Mouse (Mus musculus) adrenal gland (tissue): ENCODE measurements around the gene Mdm2.

Experiments used
- intact Hi-C: fragments of 180-260 bp; cut with DNase I; formaldehyde crosslinking; loops from one replicate; pipeline ENCODE4 v1.15.1; 2025

Gene Mdm2

DNA sequence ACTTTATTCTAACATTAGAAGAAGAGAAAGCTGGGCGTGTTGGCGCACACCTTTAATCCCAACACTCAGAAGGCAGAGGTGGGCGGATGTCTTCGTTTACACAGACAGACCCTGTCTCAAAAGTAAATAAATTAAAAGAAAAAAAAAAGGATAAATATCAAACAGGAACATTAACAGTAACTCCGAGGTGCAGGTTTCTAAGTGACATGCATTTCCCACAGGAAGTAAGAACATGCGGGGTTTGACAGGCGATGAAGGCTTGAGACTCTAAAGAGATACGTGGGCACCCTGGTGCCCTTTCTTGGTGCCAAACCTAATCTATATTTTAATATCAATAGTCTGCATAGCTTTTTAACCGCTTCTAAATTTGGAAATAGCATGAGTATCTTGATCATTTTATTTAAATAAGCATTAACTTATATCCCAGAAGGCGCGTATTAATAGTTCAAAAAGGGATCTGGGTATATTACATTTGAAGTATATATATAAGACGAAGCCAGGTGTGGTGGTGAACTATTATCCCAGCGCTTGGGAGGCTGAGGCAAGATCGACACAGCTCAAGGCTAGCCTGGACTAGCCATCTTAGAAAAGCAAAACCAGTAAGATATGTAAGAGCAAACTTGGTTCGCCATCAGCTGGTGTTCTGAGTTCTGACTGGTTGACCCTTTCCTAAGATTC, 25.2 kb downstream of the Mdm2 start:
- intact Hi-C loops, result no loop called here

- intact Hi-C loops, result no loop called here
Observed at GRCm38 (mm10) chr10:117684298-117685170, 26.0 kb downstream of the Mdm2 start.

GRCm38 (mm10) chr10:117683734-117684037, 26.9 kb downstream of the Mdm2 start:
- intact Hi-C loops, result no loop called here

- intact Hi-C loops, result no loop called here
Observed at GRCm38 (mm10) chr10:117682858-117683733, 27.5 kb downstream of the Mdm2 start.

GRCm38 (mm10) chr10:117681999-117682857, 28.3 kb downstream of the Mdm2 start:
- intact Hi-C loops, result no loop called here

DNA sequence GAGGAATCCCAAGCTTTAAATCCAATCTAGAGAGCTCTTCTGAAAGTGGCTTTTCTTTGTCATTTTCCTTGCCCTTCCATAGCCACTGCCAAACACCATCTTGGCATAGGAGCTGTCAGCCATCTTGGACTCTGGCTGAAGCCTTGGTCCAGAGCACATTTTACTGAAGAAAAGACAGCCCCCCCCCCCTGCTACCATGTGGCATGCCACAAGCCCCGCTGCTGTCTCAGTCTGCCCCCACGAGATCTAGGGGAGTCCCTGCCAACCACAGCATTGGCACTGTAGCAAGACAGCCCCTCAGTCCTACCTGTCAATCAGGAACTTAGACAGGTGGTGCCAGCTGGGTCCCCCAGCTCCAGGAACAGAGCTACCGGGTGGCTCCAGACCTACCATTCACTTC, 29.0 kb downstream of the Mdm2 start:
- intact Hi-C loops, result no loop called here

DNA sequence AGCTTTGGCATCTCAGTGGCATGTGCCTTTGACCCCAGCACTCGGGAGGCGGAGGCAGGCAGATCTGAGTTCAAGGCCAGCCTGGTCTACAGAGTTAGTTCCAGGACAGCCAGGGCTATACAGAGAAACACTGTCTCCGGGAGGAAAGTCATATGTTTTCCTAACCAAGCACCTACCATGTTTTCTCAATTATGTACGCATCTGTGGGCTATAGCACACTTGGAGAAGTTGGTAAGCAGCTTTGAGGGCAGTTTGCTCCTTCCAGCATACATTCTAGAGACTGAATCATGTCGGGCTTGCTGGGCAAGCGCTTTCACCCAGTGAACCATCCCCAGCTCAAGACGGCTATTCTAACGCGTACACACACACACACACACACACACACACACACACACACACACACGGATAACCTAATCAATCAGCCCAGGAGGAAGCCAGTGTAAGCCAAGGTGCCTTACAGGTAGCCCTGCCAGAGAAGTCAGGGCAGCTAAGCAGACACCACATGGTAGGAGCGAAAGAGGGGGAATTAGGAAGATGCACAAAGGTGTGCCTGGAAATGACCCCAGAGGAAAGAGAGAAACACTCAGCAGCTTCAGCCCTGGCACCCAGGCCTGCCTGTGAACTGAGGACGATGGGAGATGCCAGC, 29.6 kb downstream of the Mdm2 start:
- intact Hi-C loops, result no loop called here

DNA sequence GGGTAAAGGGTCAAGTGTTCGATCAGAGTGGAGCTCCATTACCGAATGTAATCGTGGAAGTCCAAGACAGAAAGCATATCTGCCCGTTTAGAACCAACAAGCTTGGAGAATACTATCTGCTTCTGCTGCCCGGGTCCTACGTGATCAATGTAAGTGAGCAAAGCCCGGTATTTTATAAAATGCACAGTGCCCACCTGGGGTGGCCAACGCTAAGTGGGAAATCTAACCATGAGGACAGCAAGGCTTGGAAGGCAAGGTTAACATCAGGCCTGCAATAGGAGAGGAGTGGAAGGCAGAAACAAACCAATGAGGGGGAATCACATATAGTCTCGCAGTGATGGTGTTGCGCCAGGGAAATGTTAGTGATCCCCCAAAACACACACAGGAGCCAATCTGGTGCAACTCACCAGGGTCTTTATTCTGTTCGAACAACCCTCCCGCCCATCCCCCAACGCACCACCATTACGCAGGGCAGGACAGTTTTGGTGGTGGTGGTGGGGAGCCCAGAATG, 30.5 kb downstream of the Mdm2 start:
- intact Hi-C loops, result no loop called here

DNA sequence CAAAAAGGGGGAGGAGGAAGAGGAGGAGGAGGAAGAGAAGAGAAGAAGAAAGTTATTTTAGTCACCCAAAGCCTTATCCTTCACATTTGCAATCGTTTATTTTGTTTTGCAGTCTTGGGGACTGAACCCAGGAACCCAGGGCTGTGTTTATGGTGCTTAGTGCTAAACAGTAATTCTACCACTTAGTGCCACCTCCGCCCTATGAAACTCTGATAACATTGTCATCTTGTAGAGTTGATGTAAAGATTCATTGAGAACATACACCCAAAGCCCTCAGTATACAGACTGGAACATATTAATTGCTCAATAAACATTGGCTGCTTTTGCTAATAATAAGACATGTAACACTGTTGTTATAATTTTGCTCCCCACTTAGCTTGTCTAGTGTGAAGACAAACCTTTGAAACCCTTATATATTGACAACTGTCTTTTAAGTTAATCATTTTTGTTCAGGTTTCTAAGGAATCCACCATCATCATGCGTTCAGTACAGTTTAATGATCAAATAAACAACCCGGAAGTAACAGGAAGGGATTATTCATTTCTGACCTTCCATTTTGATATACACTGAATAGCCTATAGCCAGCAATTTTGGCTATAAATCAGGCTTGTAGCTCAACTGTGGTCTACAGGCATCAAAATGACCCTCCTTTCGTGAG, 31.4 kb downstream of the Mdm2 start:
- intact Hi-C loops, result no loop called here

DNA sequence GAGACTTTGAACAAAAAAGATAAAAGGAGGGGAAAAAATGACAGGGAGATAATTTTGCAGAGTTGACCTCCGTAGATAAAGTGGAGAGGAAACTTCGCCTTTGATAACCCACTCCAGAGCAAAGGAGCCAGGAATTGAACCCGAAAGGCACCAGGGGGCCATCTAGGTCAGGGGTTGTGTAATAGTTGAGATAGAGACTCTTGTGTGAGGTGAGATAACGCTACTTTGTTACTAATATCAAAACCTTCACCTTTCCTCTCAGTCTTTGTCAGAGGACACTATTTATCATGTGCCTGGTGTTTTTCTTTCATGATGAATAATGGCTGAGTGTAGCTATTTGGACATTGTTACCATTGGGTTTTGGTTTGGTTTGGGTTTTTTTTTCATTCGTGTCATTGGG, 32.2 kb downstream of the Mdm2 start:
- intact Hi-C loops, result no loop called here

DNA sequence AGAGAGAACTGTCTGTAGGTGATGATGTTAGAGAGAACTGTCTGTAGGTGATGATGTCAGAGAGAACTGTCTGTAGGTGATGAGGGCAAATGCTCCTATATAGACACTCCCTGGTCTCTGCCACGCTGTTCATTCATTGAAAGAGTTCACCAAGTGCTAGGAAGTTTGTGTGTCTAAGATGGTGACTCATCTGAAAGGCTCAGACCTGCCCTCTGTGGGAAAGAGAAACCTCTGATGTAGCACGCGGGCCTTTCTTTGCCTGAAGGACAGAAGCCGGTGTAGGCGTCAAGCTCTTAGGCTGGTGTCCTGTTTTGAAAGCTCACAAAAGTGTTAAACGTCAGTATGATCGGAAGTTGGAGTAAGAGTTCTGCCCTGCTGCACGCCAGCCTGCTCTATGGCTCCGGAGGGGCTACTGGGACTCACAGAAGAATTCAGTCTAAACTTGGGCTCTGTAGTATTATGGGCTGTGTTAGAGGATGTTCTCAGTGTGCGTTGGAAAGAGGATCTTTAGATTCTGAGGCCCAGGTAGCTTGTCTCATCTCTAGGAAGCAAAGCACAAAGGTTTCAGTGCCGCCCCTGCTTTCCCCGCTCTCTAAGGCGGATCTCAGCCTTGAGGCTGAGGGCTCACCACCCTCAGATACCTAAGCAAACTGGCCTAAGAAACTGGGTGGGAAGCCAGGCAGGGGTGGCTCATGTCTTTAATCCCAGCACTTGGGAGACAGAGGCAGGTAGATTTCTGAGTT, 32.9 kb downstream of the Mdm2 start:
- intact Hi-C loops, result loop anchor here (2.0 kb wide), 1 partner anchor 223 kb away; no protein-coding TSS in a partner anchor

GRCm38 (mm10) chr10:117676644-117677313, 33.8 kb downstream of the Mdm2 start:
- intact Hi-C loops, result loop anchor here (2.0 kb wide), 1 partner anchor 222 kb away; no protein-coding TSS in a partner anchor

DNA sequence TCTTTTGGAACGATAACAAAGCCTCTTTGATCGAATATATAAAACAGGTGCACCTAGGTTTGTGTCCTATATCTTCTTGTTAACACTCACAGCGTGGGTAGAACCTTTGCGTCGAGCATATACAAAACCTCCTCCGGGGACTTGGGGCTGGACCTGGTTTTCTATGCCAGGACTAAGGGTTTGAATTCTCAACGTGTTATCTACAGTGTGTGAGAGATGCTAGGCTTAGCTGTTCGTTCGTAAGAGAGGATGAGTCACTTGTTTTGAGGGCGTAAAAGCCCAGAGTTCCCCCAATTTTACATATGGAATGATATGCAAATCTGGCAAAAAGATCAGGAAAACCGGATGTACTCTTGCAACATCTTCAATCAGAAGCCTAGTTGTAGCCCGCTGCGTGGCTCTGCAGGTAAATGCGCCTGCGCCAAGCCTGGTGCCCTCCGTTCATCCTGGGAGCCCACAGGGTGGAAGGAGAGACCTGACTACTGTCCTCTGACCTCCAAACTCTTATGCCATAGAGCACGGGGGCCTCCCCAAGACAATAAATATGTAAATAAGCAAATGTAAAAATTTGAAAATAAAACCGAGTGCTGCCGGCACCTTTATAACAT, 34.4 kb downstream of the Mdm2 start:
- intact Hi-C loops, result loop anchor here (2.0 kb wide), 1 partner anchor 221 kb away; no protein-coding TSS in a partner anchor

DNA sequence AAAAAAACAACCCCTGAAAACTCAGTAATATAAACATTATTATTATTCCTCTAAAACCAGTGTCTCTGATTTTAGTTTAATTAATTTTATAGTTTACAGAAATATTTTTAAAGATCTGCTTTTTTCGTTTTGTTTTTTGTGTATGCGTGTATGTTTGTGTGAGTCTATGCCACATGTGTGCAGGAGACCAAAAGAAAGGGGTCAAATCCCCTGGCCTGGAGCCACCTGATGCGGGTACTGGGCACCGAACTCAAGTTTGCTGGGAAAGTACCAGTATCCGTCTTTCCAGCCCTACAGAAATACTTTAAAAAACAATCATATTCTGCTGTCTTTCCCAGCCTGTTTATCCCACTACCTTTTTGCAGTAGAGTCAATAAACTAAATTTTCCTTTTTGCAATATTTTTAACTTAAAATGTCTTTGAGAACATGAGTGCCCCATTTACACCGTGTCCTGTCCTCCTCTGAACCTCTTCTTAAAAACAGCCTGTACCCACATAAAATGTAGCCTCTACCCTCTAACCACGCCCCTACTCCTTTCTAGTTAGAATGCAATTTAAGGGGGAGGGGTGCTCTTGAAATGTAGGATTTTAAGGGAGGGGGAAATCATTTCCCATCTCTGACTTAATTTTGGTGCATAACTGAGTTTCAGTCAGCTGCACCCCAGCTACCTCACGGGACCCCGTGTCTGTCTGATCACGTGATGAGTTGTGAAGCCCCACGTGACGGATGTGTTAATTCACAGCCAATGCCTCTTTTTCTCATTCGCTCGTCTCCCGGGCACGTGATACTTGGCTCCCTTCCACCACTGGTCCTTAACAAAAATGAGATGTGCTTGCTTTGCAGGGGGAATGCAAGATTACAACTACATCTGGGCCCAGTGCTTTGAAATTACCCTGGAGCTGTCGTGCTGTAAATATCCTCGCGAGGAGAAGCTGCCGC, 35.2 kb downstream of the Mdm2 start:
- intact Hi-C loops, result loop anchor here (2.0 kb wide), 2 partner anchors 159 to 221 kb away; no protein-coding TSS in a partner anchor

DNA sequence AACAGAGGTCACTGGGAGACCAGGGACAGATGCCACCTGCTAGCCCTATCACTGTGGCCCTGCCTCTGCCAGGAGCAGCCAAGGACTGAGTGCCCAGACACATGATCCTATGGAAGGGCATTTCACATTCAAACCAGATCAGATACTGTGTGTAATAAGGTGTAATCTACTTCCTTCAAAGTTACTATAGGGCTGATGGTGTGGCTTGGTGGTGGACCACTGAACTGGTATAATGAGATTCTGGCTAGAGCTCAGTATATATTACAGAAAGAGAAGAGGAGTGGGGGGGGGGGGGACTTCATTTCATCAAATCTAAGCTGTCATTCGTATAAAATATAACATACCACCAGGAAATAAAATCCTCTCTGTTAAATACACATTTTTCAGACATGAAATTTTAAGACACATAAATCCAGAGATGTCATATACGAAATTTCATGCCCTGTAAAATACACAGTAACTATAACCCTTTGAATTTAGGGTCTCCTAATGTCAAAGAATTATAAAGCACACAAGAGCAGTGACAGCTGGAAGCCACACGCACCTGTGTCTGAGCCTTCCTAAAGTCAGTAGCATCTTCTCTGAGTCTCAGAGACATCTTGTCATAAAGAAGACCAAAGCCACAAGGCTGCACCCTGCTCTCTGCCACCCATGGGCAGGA, 36.1 kb downstream of the Mdm2 start:
- intact Hi-C loops, result loop anchor here (2.0 kb wide), 1 partner anchor 158 kb away; no protein-coding TSS in a partner anchor

- intact Hi-C loops, result loop anchor here (2.0 kb wide), 1 partner anchor 157 kb away; no protein-coding TSS in a partner anchor
Observed at GRCm38 (mm10) chr10:117673913-117674312, 36.6 kb downstream of the Mdm2 start.
